Mouse (Mus musculus) kidney, postnatal 4 days (tissue): ENCODE data around the gene Tmeff2.

Experiments
- DNase-seq, 2 experiments: peaks; one replicate each; pipeline ENCODE4 v3.0.0; 2021; ENCODE audit warnings: mixed read lengths in 2 of 2

The Tmeff2 gene

GRCm38 (mm10) chr1:51115761-51116160, 215.3 kb downstream of the Tmeff2 start:
- DNase-seq: no peak

- DNase-seq: no peak
Measured at GRCm38 (mm10) chr1:51117830-51118229, 217.4 kb downstream of the Tmeff2 start.

GRCm38 (mm10) chr1:51125671-51126424, 225.4 kb downstream of the Tmeff2 start:
- no peak for DNase-seq

GRCm38 (mm10) chr1:51126425-51126765, 225.9 kb downstream of the Tmeff2 start:
- DNase-seq: no peak

- no peak for DNase-seq
Measured at GRCm38 (mm10) chr1:51136792-51137191, 236.3 kb downstream of the Tmeff2 start.

GRCm38 (mm10) chr1:51139605-51140004, 239.2 kb downstream of the Tmeff2 start:
- DNase-seq: no peak

- no peak for DNase-seq
Measured at GRCm38 (mm10) chr1:51141381-51141780, 240.9 kb downstream of the Tmeff2 start.

GRCm38 (mm10) chr1:51142729-51143128, 242.3 kb downstream of the Tmeff2 start:
- DNase-seq: no peak

GRCm38 (mm10) chr1:51145693-51146092, 245.2 kb downstream of the Tmeff2 start:
- no peak for DNase-seq

GRCm38 (mm10) chr1:51148481-51149137, 248.2 kb downstream of the Tmeff2 start:
- DNase-seq: peak; percentile 15 to 35

GRCm38 (mm10) chr1:51149488-51149887, 249.0 kb downstream of the Tmeff2 start:
- DNase-seq: no peak

GRCm38 (mm10) chr1:51149890-51150289, 249.4 kb downstream of the Tmeff2 start:
- DNase-seq: no peak

- no peak for DNase-seq
Measured at GRCm38 (mm10) chr1:51152017-51152416, 251.6 kb downstream of the Tmeff2 start.

GRCm38 (mm10) chr1:51152856-51153255, 252.4 kb downstream of the Tmeff2 start:
- DNase-seq: no peak

GRCm38 (mm10) chr1:51184276-51184675, 283.8 kb downstream of the Tmeff2 start:
- DNase-seq: no peak

- no peak for DNase-seq
Measured at GRCm38 (mm10) chr1:51189008-51189407, 288.6 kb downstream of the Tmeff2 start.

GRCm38 (mm10) chr1:51191253-51191652, 290.8 kb downstream of the Tmeff2 start:
- no peak for DNase-seq

GRCm38 (mm10) chr1:51191872-51192613, 291.6 kb downstream of the Tmeff2 start:
- no peak for DNase-seq

GRCm38 (mm10) chr1:51199088-51199830, 298.8 kb downstream of the Tmeff2 start:
- no peak for DNase-seq

GRCm38 (mm10) chr1:51199954-51200353, 299.5 kb downstream of the Tmeff2 start:
- DNase-seq: no peak

- DNase-seq: no peak
Measured at GRCm38 (mm10) chr1:51215631-51216030, 315.2 kb downstream of the Tmeff2 start.

GRCm38 (mm10) chr1:51216292-51217050, 316.0 kb downstream of the Tmeff2 start:
- DNase-seq: no peak
